Mouse (Mus musculus) brain, embryonic 18.5 days (tissue): Measurements from ENCODE around the gene Zfp444.
"Not testable (repeated sequence)": the region's sequence is repeated elsewhere in the genome, so short reads cannot be mapped to it uniquely, and the experiment has no call there.

ENCODE experiments used
- DNase-seq: peaks from one replicate; pipeline ENCODE4 v3.0.0-alpha.2; 2012; ENCODE audit warnings: low read depth, low spot score

The Zfp444 gene

DNA sequence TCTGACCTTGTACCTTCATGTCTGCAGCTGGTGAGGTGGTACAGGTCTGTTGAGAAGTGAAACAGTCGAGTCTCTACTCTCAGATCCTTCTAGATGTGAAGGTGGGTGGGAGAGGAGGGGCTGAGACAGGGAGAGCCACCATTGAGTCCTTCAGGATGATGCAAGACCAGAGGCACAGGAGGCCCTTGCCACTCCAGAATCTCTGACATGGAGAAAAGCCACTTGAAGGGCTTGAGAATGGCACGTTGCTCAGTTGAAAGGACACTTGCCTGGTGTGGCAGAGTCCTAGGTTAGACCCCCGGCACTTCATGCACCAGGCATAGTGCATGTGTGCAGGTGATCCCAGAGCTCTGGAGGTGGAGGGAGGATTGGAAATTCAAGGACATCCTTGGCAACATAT lies 10.5 kb upstream of the Zfp444 start:
- no peak for DNase-seq

DNA sequence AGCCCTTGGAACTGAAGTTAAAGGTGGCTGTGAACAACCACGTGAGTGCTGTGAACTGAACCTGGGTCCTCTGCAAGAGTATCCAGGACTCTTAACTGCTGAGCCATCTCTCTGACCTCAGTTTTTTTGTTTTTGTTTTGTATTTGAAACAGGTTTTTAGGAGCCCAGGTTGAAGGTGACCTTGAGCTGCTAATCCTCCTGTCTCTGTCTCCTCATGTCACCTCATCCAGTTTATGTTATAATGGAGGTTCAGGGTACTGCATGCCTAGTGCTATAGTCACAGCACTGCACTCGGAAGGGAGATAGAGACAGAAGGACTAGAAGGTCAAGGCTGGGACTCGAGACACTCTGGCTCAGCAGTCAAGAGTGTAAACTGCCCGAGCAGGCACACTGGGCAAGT lies 9.9 kb upstream of the Zfp444 start:
- DNase-seq, result no peak

DNA sequence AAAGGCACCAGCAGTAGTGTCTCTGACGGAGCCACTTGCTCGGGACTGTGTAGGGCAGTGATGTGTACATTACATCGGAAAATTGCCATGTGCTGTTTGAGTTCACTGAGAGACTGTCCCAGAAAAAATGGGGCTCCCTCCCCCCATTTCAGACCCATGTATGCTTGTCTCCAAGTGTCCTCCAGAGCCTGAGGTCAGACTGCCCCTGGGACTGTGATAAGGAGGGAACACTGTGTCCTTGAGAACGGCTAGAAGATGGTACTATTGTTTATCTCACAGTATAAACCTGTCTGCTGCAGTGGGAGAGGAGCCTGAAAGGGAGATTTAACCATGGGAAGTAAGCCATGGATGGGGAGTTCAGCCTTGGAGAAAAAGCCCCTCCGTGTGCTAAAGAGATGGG lies 7.4 kb upstream of the Zfp444 start:
- no peak for DNase-seq

DNA sequence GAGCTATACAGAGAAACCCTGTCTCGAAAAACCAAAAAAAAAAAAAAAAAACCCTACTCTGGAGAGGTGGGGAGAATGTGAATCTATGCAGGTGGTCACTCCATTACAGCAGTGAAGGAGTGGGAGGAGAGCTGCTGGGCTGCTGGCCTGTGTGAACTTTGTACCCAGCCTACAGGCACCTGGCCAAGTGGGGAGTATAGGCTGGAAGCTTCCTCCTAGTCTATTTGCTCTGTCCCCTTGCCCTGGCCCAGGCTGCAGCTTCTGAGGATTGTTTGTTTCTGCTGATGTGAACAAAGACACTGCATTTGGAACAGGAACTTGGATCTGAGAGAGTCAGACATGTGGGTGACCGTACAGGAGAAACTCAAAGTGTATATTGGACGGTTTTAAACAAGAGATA lies 2.6 kb upstream of the Zfp444 start:
- DNase-seq, result no peak

DNA sequence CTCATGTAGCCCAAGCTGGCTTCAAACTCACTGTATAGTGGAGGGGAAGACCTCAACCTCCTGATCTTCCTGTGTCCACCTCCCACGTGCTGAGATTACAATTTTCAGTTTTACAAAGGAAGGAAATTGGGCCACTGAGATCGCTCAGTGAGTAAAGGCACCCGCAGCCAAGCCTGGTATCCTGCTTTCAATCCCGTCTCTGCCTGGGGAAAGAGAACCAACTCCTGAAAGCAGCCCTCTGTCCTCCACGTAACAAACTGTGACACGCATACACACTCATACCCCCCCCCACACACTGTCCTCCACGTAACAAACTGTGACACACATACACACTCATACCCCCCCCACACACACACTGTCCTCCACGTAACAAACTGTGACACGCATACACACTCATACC lies 1.6 kb upstream of the Zfp444 start:
- no peak for DNase-seq

DNA sequence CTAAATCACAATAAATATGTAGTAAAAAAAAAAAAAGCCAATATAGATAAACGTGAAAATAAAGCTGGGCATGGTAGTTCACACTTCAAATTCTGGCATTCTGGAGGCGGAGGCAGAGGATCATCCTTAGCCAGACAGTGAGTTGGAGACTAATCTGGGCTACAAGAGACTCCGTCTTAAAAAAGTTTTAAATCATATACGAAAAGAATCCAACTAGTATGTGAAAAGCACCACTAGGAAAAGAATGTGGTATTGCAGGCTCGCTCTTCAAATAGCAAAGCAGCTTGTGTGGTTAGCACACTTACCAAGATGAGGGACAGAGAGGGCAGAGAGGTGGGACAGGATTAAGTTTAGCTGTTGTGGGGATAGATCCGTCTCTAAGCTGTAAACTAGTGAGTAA lies 1.2 kb upstream of the Zfp444 start:
- no peak for DNase-seq

DNA sequence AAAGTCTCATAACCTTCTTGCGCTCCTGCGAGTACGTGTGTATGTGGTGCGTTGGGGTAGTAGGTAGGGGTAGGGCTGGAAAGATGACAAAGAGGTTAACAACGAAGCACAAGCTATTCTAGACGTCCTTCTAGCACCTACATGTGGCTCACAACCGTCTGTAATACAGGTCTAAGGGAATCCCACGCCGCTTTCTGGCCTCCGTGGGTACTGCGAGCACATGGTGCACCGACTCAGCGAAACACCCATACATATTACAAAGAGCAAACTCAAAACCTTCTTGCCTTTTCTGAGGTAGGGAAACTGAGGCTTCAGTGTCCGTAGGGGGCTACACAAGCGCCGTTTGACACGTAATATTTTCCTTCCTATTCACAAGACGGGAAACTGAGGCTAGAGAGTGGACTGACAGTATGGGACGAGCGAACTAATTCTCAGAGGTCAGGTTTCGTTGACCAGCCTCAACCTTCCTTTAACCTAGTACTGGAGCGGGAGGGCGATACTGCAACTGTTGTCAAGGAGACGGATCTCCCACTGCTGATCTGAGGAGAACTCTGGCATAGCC lies 501 bp upstream of the Zfp444 start:
- no peak for DNase-seq

DNA sequence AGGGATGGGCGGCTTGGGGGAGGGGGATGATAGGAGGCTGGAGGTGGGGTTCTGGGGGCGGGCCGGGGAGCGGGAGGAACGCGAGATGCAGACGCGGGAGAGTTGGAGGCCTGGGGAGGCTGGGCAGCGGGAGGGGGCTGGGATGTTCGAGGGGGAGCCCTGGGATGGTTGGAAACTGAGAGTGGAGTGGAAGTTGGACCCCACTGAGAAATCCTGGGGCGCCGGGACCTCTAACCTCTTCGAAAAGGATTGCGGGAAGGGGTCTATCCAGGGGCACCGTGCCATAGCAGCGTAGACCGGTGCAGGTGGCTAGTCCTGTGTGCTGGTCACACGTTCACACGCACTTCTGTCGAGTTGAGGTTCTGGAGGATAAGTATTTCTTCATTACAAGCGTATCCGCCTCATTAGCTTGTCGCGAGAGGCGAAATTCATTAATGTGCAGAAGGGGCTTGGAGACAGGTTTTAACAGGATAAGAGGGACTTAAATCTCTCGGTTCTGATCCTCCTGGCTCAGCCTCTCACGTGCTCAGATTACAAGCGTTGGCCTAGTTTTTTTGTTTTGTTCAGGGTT lies 733 bp downstream of the Zfp444 start:
- no peak for DNase-seq

DNA sequence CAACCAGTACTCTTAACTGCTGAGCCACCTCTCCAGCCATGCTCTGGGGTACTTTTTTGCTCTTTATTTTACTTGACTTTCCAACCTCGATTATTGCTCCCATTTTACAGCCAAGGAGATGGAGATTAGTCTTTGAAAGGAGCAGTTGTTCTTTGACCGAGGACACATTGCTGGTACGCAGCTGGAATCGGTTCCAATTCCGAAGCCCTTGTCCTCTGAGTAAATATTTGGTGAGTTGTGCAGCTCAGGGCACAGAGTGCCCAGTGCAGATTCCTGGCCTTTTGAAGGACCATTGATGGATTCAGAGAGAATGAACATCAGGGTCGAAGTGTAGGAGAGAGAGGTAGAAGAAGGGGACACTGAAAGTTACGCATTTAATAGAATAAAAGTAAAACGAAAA lies 1.8 kb downstream of the Zfp444 start:
- DNase-seq, result no peak

DNA sequence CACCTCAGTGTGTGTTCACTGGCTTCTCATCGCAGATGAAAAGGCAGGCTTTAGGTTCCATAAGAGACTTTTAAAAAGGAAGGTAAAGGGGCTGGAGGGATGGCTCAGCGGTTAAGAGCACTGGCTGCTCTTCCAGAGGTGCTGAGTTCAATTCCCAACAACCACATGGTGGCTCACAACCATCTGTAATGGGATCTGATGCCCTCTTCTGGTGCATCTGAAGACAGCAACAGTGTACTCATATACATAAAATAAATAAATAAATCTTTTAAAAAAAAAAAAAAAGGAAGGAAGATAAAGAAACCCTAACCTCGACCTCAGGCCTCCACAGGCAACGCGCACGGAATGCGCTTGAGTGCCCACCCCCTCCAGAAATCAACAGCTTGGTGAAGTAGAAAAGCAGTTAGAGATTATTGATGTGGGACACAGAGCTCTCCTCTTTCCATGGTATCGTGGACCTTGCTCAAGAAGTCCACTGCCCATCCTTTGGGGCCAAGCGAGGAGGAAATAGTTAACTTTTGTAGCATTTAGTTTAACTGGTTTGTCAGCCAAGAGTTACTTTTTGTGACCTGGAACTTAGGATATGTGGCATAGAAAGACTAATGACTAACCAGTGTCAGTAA lies 2.5 kb downstream of the Zfp444 start:
- DNase-seq, result not testable (repeated sequence)

DNA sequence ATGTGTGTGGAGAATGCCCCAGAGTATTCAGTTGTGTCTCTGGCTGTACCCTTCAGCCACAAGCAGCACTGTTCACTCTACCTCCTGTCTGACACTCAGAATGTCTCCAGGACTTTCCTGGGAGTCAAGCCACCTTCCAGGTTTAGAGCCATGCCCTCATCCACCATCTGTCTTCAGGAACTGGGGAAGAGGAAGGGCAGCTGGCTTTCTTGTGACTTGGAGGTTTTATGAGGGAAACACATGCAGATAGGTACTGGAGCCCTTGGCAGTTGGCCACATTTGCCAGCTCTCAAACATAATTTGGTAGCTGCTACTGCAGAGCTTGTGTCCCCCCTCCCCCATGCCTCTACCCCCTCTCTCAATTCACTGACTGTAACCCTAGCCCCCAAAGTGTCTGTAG lies 7.0 kb downstream of the Zfp444 start:
- DNase-seq, result no peak

DNA sequence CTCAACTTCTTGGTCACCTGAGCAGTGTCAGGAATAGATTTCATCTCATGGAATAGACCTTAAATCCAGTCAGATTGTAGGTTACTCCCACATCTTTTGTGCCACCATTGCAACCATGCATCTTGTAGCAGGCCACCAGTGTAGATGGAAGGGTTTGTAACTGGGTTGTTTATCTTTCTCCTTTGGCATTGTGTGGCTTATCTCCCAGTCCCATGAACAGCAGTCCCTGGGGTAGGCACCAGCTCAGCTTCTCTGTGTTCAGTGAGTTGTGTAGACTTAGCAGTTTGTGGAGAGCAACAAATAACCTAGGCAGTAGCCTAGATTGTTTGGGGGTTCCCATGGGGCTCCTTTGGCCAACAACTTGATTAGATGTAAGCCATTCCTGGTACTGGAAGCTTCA lies 10.9 kb downstream of the Zfp444 start:
- DNase-seq, result no peak

DNA sequence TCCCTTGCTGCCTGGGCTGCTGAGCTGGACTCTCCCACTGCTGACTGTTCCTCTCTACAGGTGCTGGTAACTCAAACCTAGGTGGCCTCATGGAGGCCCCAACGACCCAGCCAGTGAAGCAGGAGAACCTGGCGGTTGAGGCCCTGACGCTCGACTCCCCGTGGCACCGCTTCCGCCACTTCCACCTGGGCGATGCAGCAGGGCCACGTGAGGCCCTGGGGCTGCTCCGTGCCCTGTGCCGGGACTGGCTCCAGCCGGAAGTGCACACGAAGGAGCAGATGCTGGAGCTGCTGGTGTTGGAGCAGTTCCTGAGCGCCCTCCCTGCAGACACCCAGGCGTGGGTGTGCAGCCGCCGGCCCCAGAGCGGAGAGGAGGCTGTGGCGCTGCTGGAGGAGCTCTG lies 11.8 kb downstream of the Zfp444 start:
- no peak for DNase-seq

DNA sequence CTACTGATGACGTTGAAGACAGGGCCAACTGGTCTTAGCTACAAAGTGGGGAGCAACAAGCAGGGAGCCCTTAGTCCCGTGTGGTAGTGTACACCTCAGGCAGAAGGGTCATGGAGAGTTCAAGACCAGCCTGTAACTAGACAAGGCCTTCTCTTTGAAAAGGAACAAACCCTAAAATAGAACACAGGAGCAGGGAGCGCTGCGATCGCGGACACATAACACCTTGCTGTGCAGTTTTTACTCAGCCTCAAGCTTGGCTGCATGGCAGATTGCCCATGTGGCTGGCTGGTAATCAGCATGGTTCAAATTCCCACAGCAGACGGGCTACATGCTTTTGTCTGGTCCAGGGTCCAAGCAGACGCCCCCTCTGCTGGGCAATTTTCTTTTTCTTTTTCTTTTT lies 12.5 kb downstream of the Zfp444 start:
- no peak for DNase-seq

DNA sequence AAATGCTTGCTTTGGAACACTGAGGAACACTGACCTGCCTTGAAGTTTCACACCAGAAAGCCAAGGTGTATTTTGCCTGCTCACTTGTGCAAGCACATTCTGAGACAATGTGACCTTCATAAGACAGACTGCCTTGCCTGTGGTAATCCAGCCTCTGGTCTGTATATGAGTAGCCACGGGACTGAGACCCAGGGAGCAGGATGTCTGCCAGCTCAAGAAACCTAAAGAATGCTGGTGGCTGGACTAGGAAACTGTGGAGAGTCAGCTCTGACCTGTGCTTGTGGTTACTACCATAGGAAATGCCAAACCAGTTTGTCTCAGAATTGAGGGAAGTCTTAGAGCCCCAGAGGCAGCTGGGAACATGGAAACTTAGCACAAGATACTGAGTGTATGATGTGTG lies 13.4 kb downstream of the Zfp444 start:
- no peak for DNase-seq

DNA sequence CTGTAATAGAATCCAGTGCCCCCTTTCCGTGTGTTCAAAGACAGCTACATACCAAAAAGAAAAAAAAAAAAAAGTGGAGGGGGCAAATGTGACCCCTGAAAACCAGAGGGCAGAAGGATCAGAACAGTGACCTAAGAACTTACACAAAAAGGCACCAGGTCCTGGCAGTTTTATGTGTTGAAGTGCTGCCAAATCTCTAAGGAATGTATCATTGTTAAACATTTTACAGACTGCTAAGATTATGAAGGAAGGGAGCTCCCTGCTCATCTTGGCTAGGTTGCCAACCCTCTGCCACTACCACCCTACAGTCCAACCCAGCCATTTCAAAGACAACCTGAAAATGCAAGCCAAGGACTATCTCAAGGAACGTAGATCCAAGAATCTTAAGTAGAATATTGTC lies 14.2 kb downstream of the Zfp444 start:
- no peak for DNase-seq

DNA sequence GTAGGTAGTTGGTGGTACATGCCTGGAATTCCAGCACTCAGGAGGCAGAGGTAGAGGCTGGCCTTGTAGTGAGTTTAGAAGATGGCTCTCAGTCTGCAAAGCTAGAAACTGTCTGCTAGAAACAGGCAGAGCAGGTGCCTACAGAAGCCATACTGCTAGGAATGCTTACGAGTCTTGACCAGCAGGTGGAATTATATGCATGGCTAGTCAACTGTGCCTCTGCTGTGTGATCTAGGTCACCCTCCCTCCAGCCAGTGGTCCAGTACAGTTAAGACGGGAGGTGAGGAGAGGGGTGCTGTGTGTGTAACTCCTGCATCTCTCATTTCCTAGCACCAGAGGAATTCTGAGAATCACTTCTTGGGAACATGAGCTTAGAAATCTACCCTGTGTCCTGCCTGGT lies 14.7 kb downstream of the Zfp444 start:
- no peak for DNase-seq

DNA sequence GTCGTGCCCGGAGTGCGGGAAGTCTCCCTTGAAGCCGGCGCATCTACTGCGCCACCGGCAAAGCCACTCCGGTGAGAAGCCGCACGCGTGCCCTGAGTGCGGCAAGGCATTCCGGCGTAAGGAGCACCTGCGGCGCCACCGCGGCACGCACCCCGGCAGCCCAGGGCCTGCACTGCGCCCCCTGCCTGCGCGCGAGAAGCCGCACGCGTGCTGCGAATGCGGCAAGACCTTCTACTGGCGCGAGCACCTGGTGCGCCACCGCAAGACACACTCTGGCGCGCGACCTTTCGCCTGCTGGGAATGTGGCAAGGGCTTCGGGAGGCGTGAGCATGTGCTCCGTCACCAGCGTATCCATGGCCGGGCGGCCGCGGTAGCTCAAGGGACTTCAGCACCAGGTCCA lies 17.5 kb downstream of the Zfp444 start:
- no peak for DNase-seq

DNA sequence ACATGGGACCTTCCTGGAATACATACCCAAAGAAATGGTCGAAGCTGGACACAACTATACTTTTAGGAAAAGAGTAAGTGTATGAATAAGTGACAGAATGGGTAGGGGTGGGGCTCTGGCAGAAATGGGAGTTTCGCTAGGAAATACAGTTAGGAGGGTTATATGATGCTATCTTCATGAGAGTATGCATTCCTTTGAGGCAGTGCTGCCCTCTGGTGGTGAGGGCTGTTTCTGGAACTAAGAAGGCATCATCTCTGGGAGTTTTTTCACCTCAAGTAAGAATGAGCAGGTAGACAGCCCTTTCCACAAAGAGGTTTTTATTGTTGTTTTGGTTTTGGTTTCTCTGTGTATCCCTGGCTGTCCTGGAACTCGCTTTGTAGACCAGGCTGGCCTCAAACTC lies 19.4 kb downstream of the Zfp444 start:
- DNase-seq, result no peak

DNA sequence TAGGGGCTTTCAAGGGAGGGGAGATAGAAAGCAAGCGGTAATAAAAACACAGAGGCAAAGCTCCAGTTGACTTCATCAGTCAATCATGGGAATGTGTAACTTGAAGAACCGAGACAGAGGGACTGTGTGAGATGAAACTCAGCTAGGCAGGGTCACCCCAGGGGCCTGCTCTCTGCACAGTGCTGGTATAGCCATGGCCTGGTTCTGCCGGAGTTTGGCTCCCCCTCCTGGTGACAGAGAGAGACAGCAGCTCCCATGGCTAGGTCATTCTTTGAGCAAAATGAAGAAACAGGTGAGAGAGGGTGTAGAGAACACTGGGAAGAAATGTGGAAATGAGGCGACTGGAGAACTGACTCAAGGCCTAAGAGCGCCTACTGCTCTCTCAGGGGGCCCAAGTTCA lies 22.1 kb downstream of the Zfp444 start:
- DNase-seq, result no peak

DNA sequence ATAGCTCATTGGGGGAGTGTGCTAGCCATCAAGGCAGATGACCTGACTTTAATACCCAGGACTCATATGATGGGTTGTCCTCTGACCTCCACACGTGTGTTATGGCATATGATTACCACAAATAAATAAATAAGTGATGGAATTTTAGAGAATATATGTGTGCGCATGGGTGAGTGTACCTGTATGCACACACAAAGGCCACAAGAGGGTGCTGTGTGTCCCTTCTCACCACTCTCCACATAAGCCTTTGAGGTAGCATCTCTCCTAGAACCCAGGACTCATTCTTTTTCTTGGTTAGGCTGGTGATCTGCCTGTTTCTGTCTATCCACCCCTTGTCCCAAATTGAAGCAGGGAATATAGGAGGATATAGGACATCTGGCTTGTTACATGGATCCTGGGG lies 23.8 kb downstream of the Zfp444 start:
- no peak for DNase-seq

DNA sequence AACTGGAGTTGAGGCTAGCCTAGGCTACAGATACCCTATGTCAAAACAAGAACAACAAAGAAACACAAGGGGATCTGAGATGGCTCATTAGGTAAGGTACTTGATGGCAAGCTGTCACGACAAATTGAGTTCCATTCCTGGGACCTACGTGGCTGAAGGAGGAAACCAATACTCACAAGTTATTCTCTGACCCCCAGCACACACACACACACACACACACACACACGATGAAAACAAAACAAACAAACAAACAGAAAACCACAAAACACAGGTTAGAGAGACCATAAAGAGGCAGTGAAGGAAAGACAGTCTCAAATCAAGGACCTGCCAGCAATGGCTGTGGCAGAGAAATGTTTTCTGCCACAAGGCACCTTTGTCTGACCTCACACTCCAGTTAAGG lies 24.8 kb downstream of the Zfp444 start, which contains the start of gene Galp:
TSS of gene Galp (plus strand) at position 301 of the 400 bp plus-strand sequence.
- DNase-seq, result no peak

DNA sequence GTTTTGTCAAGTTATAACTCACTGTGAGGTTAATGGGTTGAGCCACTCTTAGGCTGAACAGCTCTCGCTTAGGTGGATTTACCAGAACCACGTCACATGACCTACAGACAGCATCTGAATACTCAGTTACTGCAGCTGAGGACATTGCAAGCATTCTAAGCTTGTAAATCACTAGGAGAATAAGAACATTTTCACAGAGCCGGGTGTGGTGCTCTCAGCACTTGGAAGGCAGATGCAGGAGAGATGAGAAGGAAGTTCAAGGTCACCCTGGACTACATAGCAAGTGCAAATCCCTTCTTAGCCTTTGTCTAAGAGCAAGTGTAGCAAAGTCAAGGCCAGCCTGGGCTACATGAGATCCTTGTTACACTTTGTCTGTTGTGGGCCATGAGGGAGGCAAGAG lies 32.2 kb downstream of the Zfp444 start:
- no peak for DNase-seq

DNA sequence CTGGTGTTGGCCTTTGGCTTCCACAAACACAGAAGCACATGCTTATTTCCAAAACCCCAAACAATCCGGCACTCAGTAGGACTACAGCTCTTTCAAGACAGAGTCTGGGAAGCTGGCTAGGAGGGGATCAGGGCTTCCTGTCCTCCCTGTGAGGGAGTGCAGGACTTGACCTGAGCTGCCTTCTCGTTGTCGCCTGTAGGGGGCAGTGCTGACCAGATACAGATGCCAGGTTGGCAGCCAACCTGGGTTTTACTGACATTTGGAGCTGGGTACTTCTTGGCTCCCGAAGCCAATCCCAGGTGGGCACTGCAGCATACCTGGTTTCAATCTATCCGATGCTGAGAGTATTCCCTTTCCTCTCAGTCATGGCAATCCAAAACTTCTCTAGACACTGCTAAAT lies 41.1 kb downstream of the Zfp444 start:
- no peak for DNase-seq
